Mouse (Mus musculus) ovary, adult 18-20 months (tissue): ENCODE results near the gene Tcte2.

ENCODE experiments used
- DNase-seq: peaks from one replicate; pipeline ENCODE4 v3.0.0; 2022; ENCODE audit warnings: low spot score, mixed read lengths

Tcte2 gene

GRCm38 (mm10) chr17:13720187-13720586, 41.4 kb downstream of the Tcte2 start:
- DNase-seq: no peak

- DNase-seq: no peak
These were observed 44.2 kb downstream of the Tcte2 start for GRCm38 (mm10) chr17:13717428-13717827.

GRCm38 (mm10) chr17:13716336-13716735, 45.3 kb downstream of the Tcte2 start:
- DNase-seq: no peak

- DNase-seq: no peak
These were observed 46.1 kb downstream of the Tcte2 start for GRCm38 (mm10) chr17:13715511-13715910.

- DNase-seq: no peak
These were observed 47.0 kb downstream of the Tcte2 start for GRCm38 (mm10) chr17:13714654-13715053.

- no peak for DNase-seq
These were observed 47.5 kb downstream of the Tcte2 start for GRCm38 (mm10) chr17:13714128-13714527.

GRCm38 (mm10) chr17:13712518-13712917, 49.1 kb downstream of the Tcte2 start:
- no peak for DNase-seq

- DNase-seq: no peak
These were observed 49.5 kb downstream of the Tcte2 start for GRCm38 (mm10) chr17:13712116-13712515.

GRCm38 (mm10) chr17:13711173-13711572, 50.5 kb downstream of the Tcte2 start:
- DNase-seq: no peak

GRCm38 (mm10) chr17:13705481-13705921, 56.1 kb downstream of the Tcte2 start:
- peak; percentile 60 for DNase-seq

- no peak for DNase-seq
These were observed 57.9 kb downstream of the Tcte2 start for GRCm38 (mm10) chr17:13703611-13704320.

- DNase-seq: peak; percentile 69
These were observed 61.3 kb downstream of the Tcte2 start for GRCm38 (mm10) chr17:13700131-13701016.

- DNase-seq: no peak
These were observed 61.9 kb downstream of the Tcte2 start for GRCm38 (mm10) chr17:13699716-13700115.

- no peak for DNase-seq
These were observed 63.4 kb downstream of the Tcte2 start for GRCm38 (mm10) chr17:13698194-13698593.

- no peak for DNase-seq
These were observed 64.0 kb downstream of the Tcte2 start for GRCm38 (mm10) chr17:13697646-13698045.

GRCm38 (mm10) chr17:13695881-13696280, 65.7 kb downstream of the Tcte2 start:
- DNase-seq: no peak

- DNase-seq: no peak
These were observed 66.4 kb downstream of the Tcte2 start for GRCm38 (mm10) chr17:13695211-13695610.

- DNase-seq: no peak
These were observed 67.4 kb downstream of the Tcte2 start for GRCm38 (mm10) chr17:13694181-13694580.

- no peak for DNase-seq
These were observed 74.0 kb downstream of the Tcte2 start for GRCm38 (mm10) chr17:13687656-13688055.

GRCm38 (mm10) chr17:13687086-13687485, 74.5 kb downstream of the Tcte2 start:
- no peak for DNase-seq

GRCm38 (mm10) chr17:13685621-13686020, 76.0 kb downstream of the Tcte2 start:
- no peak for DNase-seq

- no peak for DNase-seq
These were observed 77.4 kb downstream of the Tcte2 start for GRCm38 (mm10) chr17:13684256-13684655.
